Mouse (Mus musculus) liver, embryonic 14.5 days (tissue): ENCODE results near the gene Adat3.

Source experiments
- CTCF ChIP-seq: IDR thresholded peaks from 2 replicates; pipeline ENCODE4 v1.5.1; 2016; ENCODE audit warnings: antibody characterized with exemption, low read depth, control low read depth
- EP300 ChIP-seq: IDR thresholded peaks from 2 replicates; pipeline ENCODE4 v1.6.1; 2016; ENCODE audit warnings: antibody characterized with exemption, low read depth

DNA sequence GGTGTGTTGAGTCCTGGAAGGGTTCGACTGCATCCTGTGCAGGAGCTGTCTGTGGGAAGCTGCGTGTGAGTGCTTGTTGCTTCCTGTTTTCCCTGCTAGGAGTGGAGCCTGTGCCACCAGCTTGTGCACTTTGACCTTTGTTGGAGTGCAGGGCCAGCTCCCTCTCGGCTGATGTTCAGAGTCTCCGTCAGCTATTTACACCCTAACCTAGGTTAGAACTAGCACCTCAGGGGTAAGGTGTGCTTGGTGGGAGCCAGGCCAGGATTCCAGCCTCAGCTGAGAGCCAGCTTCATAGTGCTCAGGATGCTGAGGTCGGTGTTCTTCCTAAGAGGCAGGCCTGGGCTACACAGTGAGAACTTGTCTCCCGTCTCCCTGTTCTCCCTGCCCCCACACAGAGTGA lies 32.7 kb downstream of the Adat3 start:
- TF ChIP-seq CTCF (no peak), EP300 (no peak)
